Mouse (Mus musculus): ENCODE results near the gene Rhebl1. TPM values are rescaled to one million over a fixed set of nuclear protein-coding genes. Genes with fewer than 3 reads are reported as not detected.

Gene Rhebl1
- total RNA-seq, 1 experiment from 2014 or later = 14.2 TPM

GRCm38 (mm10) chr15:98917538-98918498 lies 23.5 kb upstream of the Rhebl1 start, which contains the start of gene Lmbr1l:
TSS of gene Lmbr1l (minus strand) at chr15:98918231.
- ATAC-seq (replicated peaks; ENCODE audit: insufficient number of reproducible peaks, low FRiP score, low TSS enrichment, poor library complexity, severe bottlenecking) = peak; percentile 99

GRCm38 (mm10) chr15:98917091-98917490 lies 22.8 kb upstream of the Rhebl1 start:
- ATAC-seq (replicated peaks; ENCODE audit: insufficient number of reproducible peaks, low FRiP score, low TSS enrichment, poor library complexity, severe bottlenecking) = no peak

- no peak for ATAC-seq (replicated peaks; ENCODE audit: insufficient number of reproducible peaks, low FRiP score, low TSS enrichment, poor library complexity, severe bottlenecking)
These were observed 21.7 kb upstream of the Rhebl1 start for GRCm38 (mm10) chr15:98916016-98916415.

GRCm38 (mm10) chr15:98914903-98915302 lies 20.6 kb upstream of the Rhebl1 start:
- no peak for ATAC-seq (replicated peaks; ENCODE audit: insufficient number of reproducible peaks, low FRiP score, low TSS enrichment, poor library complexity, severe bottlenecking)

- 0 out of 2 replicates have a peak, but pooled peaks have one; percentile 30 for ATAC-seq (replicated peaks; ENCODE audit: insufficient number of reproducible peaks, low FRiP score, low TSS enrichment, poor library complexity, severe bottlenecking)
These were observed 10.4 kb upstream of the Rhebl1 start for GRCm38 (mm10) chr15:98904692-98905091.

- ATAC-seq (replicated peaks; ENCODE audit: insufficient number of reproducible peaks, low FRiP score, low TSS enrichment, poor library complexity, severe bottlenecking) = no peak
These were observed 8.3 kb upstream of the Rhebl1 start for GRCm38 (mm10) chr15:98902600-98902999.

GRCm38 (mm10) chr15:98901530-98901929 lies 7.2 kb upstream of the Rhebl1 start:
- ATAC-seq (replicated peaks; ENCODE audit: insufficient number of reproducible peaks, low FRiP score, low TSS enrichment, poor library complexity, severe bottlenecking) = no peak

GRCm38 (mm10) chr15:98897928-98898800 lies 3.8 kb upstream of the Rhebl1 start, which contains the start of gene Dhh:
TSS of gene Dhh (minus strand) at chr15:98898540.
- ATAC-seq (replicated peaks; ENCODE audit: insufficient number of reproducible peaks, low FRiP score, low TSS enrichment, poor library complexity, severe bottlenecking) = no peak

- ATAC-seq (replicated peaks; ENCODE audit: insufficient number of reproducible peaks, low FRiP score, low TSS enrichment, poor library complexity, severe bottlenecking) = no peak
These were observed 3.2 kb upstream of the Rhebl1 start for GRCm38 (mm10) chr15:98897495-98897894.

GRCm38 (mm10) chr15:98895635-98896589 lies 1.6 kb upstream of the Rhebl1 start:
- no peak for ATAC-seq (replicated peaks; ENCODE audit: insufficient number of reproducible peaks, low FRiP score, low TSS enrichment, poor library complexity, severe bottlenecking)

GRCm38 (mm10) chr15:98894746-98895634 lies 650 bp upstream of the Rhebl1 start:
- no peak for ATAC-seq (replicated peaks; ENCODE audit: insufficient number of reproducible peaks, low FRiP score, low TSS enrichment, poor library complexity, severe bottlenecking)

GRCm38 (mm10) chr15:98893036-98893435 lies 1.3 kb downstream of the Rhebl1 start:
- no peak for ATAC-seq (replicated peaks; ENCODE audit: insufficient number of reproducible peaks, low FRiP score, low TSS enrichment, poor library complexity, severe bottlenecking)

GRCm38 (mm10) chr15:98891907-98892606 lies 2.3 kb downstream of the Rhebl1 start:
- ATAC-seq (replicated peaks; ENCODE audit: insufficient number of reproducible peaks, low FRiP score, low TSS enrichment, poor library complexity, severe bottlenecking) = peak; percentile 64

- ATAC-seq (replicated peaks; ENCODE audit: insufficient number of reproducible peaks, low FRiP score, low TSS enrichment, poor library complexity, severe bottlenecking) = no peak
These were observed 3.1 kb downstream of the Rhebl1 start for GRCm38 (mm10) chr15:98891198-98891742.

GRCm38 (mm10) chr15:98887526-98887925 lies 6.8 kb downstream of the Rhebl1 start:
- ATAC-seq (replicated peaks; ENCODE audit: insufficient number of reproducible peaks, low FRiP score, low TSS enrichment, poor library complexity, severe bottlenecking) = no peak

- ATAC-seq (replicated peaks; ENCODE audit: insufficient number of reproducible peaks, low FRiP score, low TSS enrichment, poor library complexity, severe bottlenecking) = no peak
These were observed 7.5 kb downstream of the Rhebl1 start for GRCm38 (mm10) chr15:98886667-98887387.

Measured in monocyte, adult 5-6 weeks (primary cell).